Comparison of ENCODE assay signal across 9 mouse cellular contexts in genomic region chr2:170731205-170731604, GRCm38 (mm10). TPM values are rescaled to one million over a fixed set of nuclear protein-coding genes. Genes with fewer than 3 reads are reported as not detected.
A peak's percentile ranks its signal among the peaks of the same experiment; 100 is the strongest.
DNase-seq lines count a peak whose midpoint lies in the region; ATAC-seq and TF ChIP-seq lines count a peak whose summit lies in the region.
"Had no signal": no experiment of that assay in that cellular context is flagged by ENCODE, and none has a peak within 500 bp of the region (broad histone marks: within the 10 kb centered on the region; RNA-seq: fewer than 3 reads in every experiment).

No protein-coding gene starts in this region.

- H3K9ac ChIP-seq in kidney, postnatal 0 days (ENCODE audit: low read depth, low read length): 0 out of 2 replicates have a peak overlapping the region, but pooled peaks have one; percentile 23
- peak overlapping the region; percentile 75 for H3K9ac ChIP-seq in embryonic facial prominence, embryonic 13.5 days
- H3K9ac ChIP-seq in intestine, embryonic 16.5 days (ENCODE audit: low read depth, low read length): peak overlapping the region; percentile 15
- peak overlapping the region; percentile 66 for H3K9ac ChIP-seq in neural tube, embryonic 15.5 days (replicated peaks)

- H3K4me2 ChIP-seq in kidney, postnatal 0 days (ENCODE audit: low read length): peak overlapping the region; percentile 81
- H3K4me2 ChIP-seq in embryonic facial prominence, embryonic 13.5 days: peak overlapping the region; percentile 92
- peak overlapping the region; percentile 61 for H3K4me2 ChIP-seq in intestine, embryonic 16.5 days (ENCODE audit: low read depth, low read length)
- H3K4me2 ChIP-seq in neural tube, embryonic 15.5 days: peak overlapping the region; percentile 81

- 14% methylated on average over 6 of the region's 6 CpGs for WGBS in kidney, postnatal 0 days
- WGBS in embryonic facial prominence, embryonic 13.5 days: 16% methylated on average over 6 of the region's 6 CpGs
- WGBS in intestine, embryonic 16.5 days: 10% methylated on average over 6 of the region's 6 CpGs
- WGBS in neural tube, embryonic 15.5 days: 11% methylated on average over 6 of the region's 6 CpGs

- H3K4me1 ChIP-seq in kidney, postnatal 0 days (replicated peaks; ENCODE audit: insufficient read depth, low read length): 0 out of 2 replicates have a peak, but pooled peaks cover 3% of the 10 kb centered on the region
- peaks cover 12% of the 10 kb centered on the region for H3K4me1 ChIP-seq in embryonic facial prominence, embryonic 13.5 days
- H3K4me1 ChIP-seq in intestine, embryonic 16.5 days (ENCODE audit: control insufficient read depth, insufficient read depth, low read length): no peaks in the 10 kb centered on the region
- peaks cover 36% of the 10 kb centered on the region for H3K4me1 ChIP-seq in neural tube, embryonic 15.5 days

- DNase-seq in kidney, postnatal 0 days (ENCODE audit: low spot score): no peak
- DNase-seq in kidney, postnatal 10 days: no peak
- no peak for DNase-seq in layer of hippocampus, postnatal 14 days (ENCODE audit: low spot score in 2 of 2)
- DNase-seq in urinary bladder, adult 18-20 months (ENCODE audit: low spot score in 2 of 2): no peak

- no peak for TF ChIP-seq CTCF in kidney, postnatal 0 days (IDR thresholded peaks at IDR 0.05; ENCODE audit: low read depth)

- 0 out of 2 replicates have a peak, but pooled peaks have one; percentile 35 for ATAC-seq in kidney, postnatal 0 days (replicated peaks; ENCODE audit: low FRiP score, low read depth)
- no peak for ATAC-seq in embryonic facial prominence, embryonic 13.5 days (ENCODE audit: insufficient number of reproducible peaks, insufficient read depth, low FRiP score, low TSS enrichment, low read depth)
- ATAC-seq in intestine, embryonic 16.5 days: peak; percentile 28; the same call in 1 of the 2 replicates
- ATAC-seq in neural tube, embryonic 15.5 days (ENCODE audit: low FRiP score): peak; percentile 37
- no peak for ATAC-seq in frontal cortex, adult (ENCODE audit: low TSS enrichment)

- H3K27ac ChIP-seq in kidney, postnatal 0 days: no peak overlapping the region
- H3K27ac ChIP-seq in embryonic facial prominence, embryonic 13.5 days: no peak overlapping the region; the same call in 1 of the 2 replicates
- H3K27ac ChIP-seq in intestine, embryonic 16.5 days (ENCODE audit: low read length): no peak overlapping the region
- peak overlapping the region; percentile 84 for H3K27ac ChIP-seq in neural tube, embryonic 15.5 days (replicated peaks)

- H3K9me3 ChIP-seq in kidney, postnatal 0 days (replicated peaks; ENCODE audit: low read length): no peaks in the 10 kb centered on the region
- no peaks in the 10 kb centered on the region for H3K9me3 ChIP-seq in embryonic facial prominence, embryonic 13.5 days
- H3K9me3 ChIP-seq in intestine, embryonic 16.5 days (ENCODE audit: control insufficient read depth, low read length): no peaks in the 10 kb centered on the region
- H3K9me3 ChIP-seq in neural tube, embryonic 15.5 days (replicated peaks): no peaks in the 10 kb centered on the region

- peaks cover 10% of the 10 kb centered on the region for H3K27me3 ChIP-seq in kidney, postnatal 0 days (ENCODE audit: insufficient read depth, low read length)
- H3K27me3 ChIP-seq in embryonic facial prominence, embryonic 13.5 days: peaks cover 15% of the 10 kb centered on the region; the same call in 1 of the 2 replicates
- H3K27me3 ChIP-seq in intestine, embryonic 16.5 days (replicated peaks; ENCODE audit: control insufficient read depth, insufficient read depth, low read length): peaks cover 19% of the 10 kb centered on the region
- H3K27me3 ChIP-seq in neural tube, embryonic 15.5 days (replicated peaks): no peaks in the 10 kb centered on the region

- no peaks in the 10 kb centered on the region for H3K36me3 ChIP-seq in kidney, postnatal 0 days (ENCODE audit: insufficient read depth, low read length)
- no peaks in the 10 kb centered on the region for H3K36me3 ChIP-seq in embryonic facial prominence, embryonic 13.5 days
- H3K36me3 ChIP-seq in intestine, embryonic 16.5 days (ENCODE audit: control insufficient read depth, insufficient read depth, low read length): no peaks in the 10 kb centered on the region
- H3K36me3 ChIP-seq in neural tube, embryonic 15.5 days: no peaks in the 10 kb centered on the region

- H3K4me3 ChIP-seq in kidney, postnatal 0 days (replicated peaks; ENCODE audit: low read depth, low read length): peak overlapping the region; percentile 42
- peak overlapping the region; percentile 59 for H3K4me3 ChIP-seq in embryonic facial prominence, embryonic 13.5 days
- peak overlapping the region; percentile 46 for H3K4me3 ChIP-seq in intestine, embryonic 16.5 days (ENCODE audit: low read length)
- H3K4me3 ChIP-seq in neural tube, embryonic 15.5 days (replicated peaks): peak overlapping the region; percentile 63

RNA-seq across cellular contexts. Expression of gene Dok5, which starts 0.4 kb away (rescaled TPM):
- 0.45 and 0.66 TPM in 2 replicates for polyA plus RNA-seq in kidney, postnatal 0 days (2015; fragmentation: Nextera tagmentation; extraction: Ambion mirVana)
- 9.1 and 11.4 TPM in 2 replicates for polyA plus RNA-seq in embryonic facial prominence, embryonic 13.5 days (2015; fragmentation: Nextera tagmentation; extraction: Ambion mirVana)
- 1.8 and 2.6 TPM in 2 replicates for polyA plus RNA-seq in intestine, embryonic 16.5 days (2015; fragmentation: Nextera tagmentation; extraction: Ambion mirVana)
- 57.2 and 70.9 TPM in 2 replicates for polyA plus RNA-seq in neural tube, embryonic 15.5 days (2015; fragmentation: Nextera tagmentation; extraction: Ambion mirVana)
- 10 to 100 TPM; 16.7 to 18.5 TPM for total RNA-seq in layer of hippocampus, postnatal 14 days (2021)
- total RNA-seq: neutrophil, adult 5-6 weeks had no signal

Comparison
In these comparisons a context has a peak if more than half of its experiments do, and no peak if none do; other contexts are left out.
1. ATAC-seq: peak in kidney, postnatal 0 days (single experiment), intestine, embryonic 16.5 days (single experiment) and neural tube, embryonic 15.5 days (single experiment); none in embryonic facial prominence, embryonic 13.5 days (single experiment) and frontal cortex, adult (single experiment).
2. H3K9ac ChIP-seq: peak in every context shown above with its lines; median percentile 75 in embryonic facial prominence, embryonic 13.5 days; 66 in neural tube, embryonic 15.5 days; 23 in kidney, postnatal 0 days; 15 in intestine, embryonic 16.5 days.
3. Peak in every context shown above with its lines, with median percentiles within 50 percentile points of each other: H3K4me2 ChIP-seq and H3K4me3 ChIP-seq.